Mouse (Mus musculus) lung, embryonic 15.5 days (tissue): ENCODE data around the gene Syn3. TPM values are rescaled to one million over a fixed set of nuclear protein-coding genes. Genes with fewer than 3 reads are reported as not detected.

ENCODE experiments used
- ATAC-seq: fragments of 200-750 bp; cut with Nextera tagmentation; 2 replicates; pipeline ENCODE4 v1.8.0; 2017; ENCODE audit warnings: moderate number of reproducible peaks, borderline replicate concordance; ENCODE audit not compliant: low FRiP score, low TSS enrichment; ENCODE audit errors: extremely low read depth
- H3K27ac ChIP-seq: fragments of 300-500 bp; sonication (generic); 2 replicates; pipeline ENCODE4 v1.5.1; 2015; ENCODE audit warnings: moderate library complexity, mild to moderate bottlenecking, inconsistent platforms
- H3K27me3 ChIP-seq: fragments of 300-500 bp; sonication (generic); 2 replicates; pipeline ENCODE4 v1.6.1; 2015; ENCODE audit warnings: inconsistent platforms
- H3K36me3 ChIP-seq: fragments of 300-500 bp; sonication (generic); 2 replicates; pipeline ENCODE4 v1.6.1; 2015; ENCODE audit warnings: inconsistent platforms
- H3K4me1 ChIP-seq: fragments of 300-500 bp; sonication (generic); 2 replicates; pipeline ENCODE4 v1.6.1; 2015; ENCODE audit warnings: inconsistent platforms
- H3K4me2 ChIP-seq: fragments of 300-500 bp; sonication (generic); 2 replicates; pipeline ENCODE4 v1.6.1; 2015; ENCODE audit warnings: inconsistent platforms, mild to moderate bottlenecking, moderate library complexity
- H3K4me3 ChIP-seq: fragments of 300-500 bp; sonication (generic); 2 replicates; pipeline ENCODE4 v1.5.1; 2015; ENCODE audit warnings: mild to moderate bottlenecking, inconsistent platforms
- H3K9ac ChIP-seq: fragments of 300-500 bp; sonication (generic); 2 replicates; pipeline ENCODE4 v1.6.1; 2015; ENCODE audit warnings: inconsistent platforms
- H3K9me3 ChIP-seq: fragments of 300-500 bp; sonication (generic); 2 replicates; pipeline ENCODE4 v1.6.1; 2016; ENCODE audit warnings: inconsistent platforms
- WGBS: fragments of 180-500 bp; shearing (Covaris S2); methylation state at CpG from one replicate; pipeline ENCODE4 v1.1.7; 2015; 5-methylcytosine and 5-hydroxymethylcytosine counted together
- polyA plus RNA-seq: library from polyadenylated mRNA; unstranded; fragments of >200 nt; fragmentation: Nextera tagmentation; extraction: Ambion mirVana; gene quantifications from 2 replicates; pipeline ENCODE4 v1.2.1, GENCODE M21; 2015

The Syn3 gene
- polyA plus RNA-seq, 1 experiment from 2014 or later = 2.6 TPM

DNA sequence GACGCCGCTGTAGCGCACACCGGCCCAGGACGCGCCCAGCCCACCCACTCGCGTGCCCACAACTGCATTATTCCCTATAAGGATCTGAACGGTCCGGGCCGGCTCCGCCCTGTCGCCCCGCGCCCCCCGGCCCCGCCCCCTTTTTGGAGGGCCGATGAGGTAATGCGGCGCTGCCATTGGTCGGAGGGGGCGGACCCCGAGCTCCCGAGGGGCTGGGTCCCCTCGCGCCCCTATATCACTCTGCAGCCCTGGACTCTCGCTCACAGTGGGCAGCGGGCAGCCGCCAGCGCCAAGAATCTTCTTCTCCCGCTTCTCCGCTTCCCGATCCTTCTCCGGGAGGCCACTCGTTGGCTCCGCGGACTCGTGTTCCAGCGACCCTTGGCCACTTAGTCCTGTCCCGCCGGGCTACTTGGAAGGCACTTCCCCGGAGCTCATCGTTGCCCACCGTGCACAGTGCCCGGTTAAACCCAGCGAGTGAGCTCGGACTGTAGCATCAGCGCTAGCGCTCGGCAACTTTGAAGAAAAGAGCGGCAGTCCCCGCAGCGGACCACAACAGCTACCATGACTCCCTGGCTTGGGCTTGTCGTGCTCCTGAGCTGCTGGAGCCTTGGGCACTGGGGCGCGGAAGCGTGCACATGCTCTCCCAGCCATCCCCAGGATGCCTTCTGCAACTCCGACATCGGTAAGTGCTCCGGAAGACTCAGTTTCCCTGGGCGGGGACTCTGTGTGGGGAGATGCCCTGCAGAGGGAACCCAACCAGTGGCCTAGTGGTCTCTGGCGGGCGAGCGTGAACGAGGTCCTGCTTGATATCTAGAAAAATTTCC is 198.2 kb downstream of the Syn3 start, which contains the start of gene Timp3:
Gene Timp3, plus strand, starts transcription at position 80 of the 824 bp plus-strand sequence.
- WGBS = under 1% methylated on average over 57 of the region's 65 CpGs
- no peaks in the 10 kb centered on the region for H3K9me3 ChIP-seq
- peak within 1 kb of the TSS; percentile 75 for H3K9ac ChIP-seq
- peak within 1 kb of the TSS; percentile 61 for H3K4me3 ChIP-seq
- H3K4me1 ChIP-seq = peaks cover 42% of the 10 kb centered on the region
- peak; percentile 90 for ATAC-seq
- H3K27ac ChIP-seq = peak within 1 kb of the TSS; percentile 86
- H3K36me3 ChIP-seq = no peaks in the 10 kb centered on the region
- peaks cover 4% of the 10 kb centered on the region; the same call in 1 of the 2 replicates for H3K27me3 ChIP-seq
- H3K4me2 ChIP-seq = peak within 1 kb of the TSS; percentile 87

- Histone ChIP-seq H3K36me3 (no peaks in the 10 kb centered on the region), H3K4me2 (peak overlapping the region; percentile 87), H3K27me3 (peaks cover 4% of the 10 kb centered on the region; the same call in 1 of the 2 replicates), H3K4me1 (peaks cover 42% of the 10 kb centered on the region), H3K4me3 (peak overlapping the region; percentile 61), H3K9ac (peak overlapping the region; percentile 75; the same call in 1 of the 2 replicates), H3K27ac (0 out of 2 replicates have a peak overlapping the region, but pooled peaks have one; percentile 86), H3K9me3 (no peaks in the 10 kb centered on the region)
- 36% methylated on average over 6 of the region's 6 CpGs for WGBS
- no peak for ATAC-seq
Observed at GRCm38 (mm10) chr10:86299795-86300194, 198.9 kb downstream of the Syn3 start.

DNA sequence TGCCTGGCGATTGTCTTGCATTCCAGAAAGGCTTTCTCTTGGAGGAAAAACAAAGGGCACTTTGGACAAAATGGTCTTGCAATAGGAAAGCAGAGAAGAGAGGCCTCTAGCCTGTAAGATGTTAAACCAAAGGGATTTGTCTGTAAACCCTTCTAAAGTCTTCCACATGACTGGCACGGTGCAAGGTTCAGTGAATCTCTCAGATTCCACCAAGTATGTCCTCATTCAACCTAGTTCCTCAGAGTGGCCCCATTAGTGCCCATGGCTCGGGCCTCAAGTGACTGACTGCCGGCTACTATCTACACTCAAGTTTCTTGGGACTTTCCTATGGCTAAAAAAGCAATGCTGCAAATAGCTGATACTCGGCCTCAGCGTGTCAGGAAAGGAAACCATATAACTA is 200.4 kb downstream of the Syn3 start:
- Histone ChIP-seq H3K27me3 (peaks cover 4% of the 10 kb centered on the region; the same call in 1 of the 2 replicates), H3K36me3 (no peaks in the 10 kb centered on the region), H3K4me3 (no peak overlapping the region), H3K27ac (no peak overlapping the region), H3K9ac (no peak overlapping the region), H3K4me2 (no peak overlapping the region), H3K9me3 (no peaks in the 10 kb centered on the region), H3K4me1 (peaks cover 29% of the 10 kb centered on the region)
- WGBS = 73% methylated on average over 6 of the region's 6 CpGs
- no peak for ATAC-seq

- Histone ChIP-seq H3K4me1 (peaks cover 19% of the 10 kb centered on the region), H3K9ac (no peak overlapping the region), H3K27ac (no peak overlapping the region), H3K27me3 (peaks cover 4% of the 10 kb centered on the region; the same call in 1 of the 2 replicates), H3K9me3 (no peaks in the 10 kb centered on the region), H3K4me2 (no peak overlapping the region), H3K4me3 (no peak overlapping the region), H3K36me3 (no peaks in the 10 kb centered on the region)
- 85% methylated on average over 2 of the region's 2 CpGs for WGBS
- no peak for ATAC-seq
Observed at GRCm38 (mm10) chr10:86297307-86297706, 201.4 kb downstream of the Syn3 start.

- Histone ChIP-seq H3K4me1 (peaks cover 9% of the 10 kb centered on the region; the same call in 1 of the 2 replicates), H3K27me3 (peaks cover 4% of the 10 kb centered on the region; the same call in 1 of the 2 replicates), H3K9me3 (no peaks in the 10 kb centered on the region), H3K27ac (no peak overlapping the region), H3K4me2 (peak overlapping the region; percentile 49), H3K36me3 (no peaks in the 10 kb centered on the region), H3K4me3 (peak overlapping the region; percentile 10), H3K9ac (no peak overlapping the region)
- WGBS = 4% methylated on average over 14 of the region's 14 CpGs
- ATAC-seq = 0 out of 2 replicates have a peak, but pooled peaks have one; percentile 35
Observed at GRCm38 (mm10) chr10:86296111-86296510, 202.6 kb downstream of the Syn3 start.

- peak overlapping the region; percentile 10 for H3K4me3 ChIP-seq
Observed at GRCm38 (mm10) chr10:86295454-86296098, 203.1 kb downstream of the Syn3 start.

DNA sequence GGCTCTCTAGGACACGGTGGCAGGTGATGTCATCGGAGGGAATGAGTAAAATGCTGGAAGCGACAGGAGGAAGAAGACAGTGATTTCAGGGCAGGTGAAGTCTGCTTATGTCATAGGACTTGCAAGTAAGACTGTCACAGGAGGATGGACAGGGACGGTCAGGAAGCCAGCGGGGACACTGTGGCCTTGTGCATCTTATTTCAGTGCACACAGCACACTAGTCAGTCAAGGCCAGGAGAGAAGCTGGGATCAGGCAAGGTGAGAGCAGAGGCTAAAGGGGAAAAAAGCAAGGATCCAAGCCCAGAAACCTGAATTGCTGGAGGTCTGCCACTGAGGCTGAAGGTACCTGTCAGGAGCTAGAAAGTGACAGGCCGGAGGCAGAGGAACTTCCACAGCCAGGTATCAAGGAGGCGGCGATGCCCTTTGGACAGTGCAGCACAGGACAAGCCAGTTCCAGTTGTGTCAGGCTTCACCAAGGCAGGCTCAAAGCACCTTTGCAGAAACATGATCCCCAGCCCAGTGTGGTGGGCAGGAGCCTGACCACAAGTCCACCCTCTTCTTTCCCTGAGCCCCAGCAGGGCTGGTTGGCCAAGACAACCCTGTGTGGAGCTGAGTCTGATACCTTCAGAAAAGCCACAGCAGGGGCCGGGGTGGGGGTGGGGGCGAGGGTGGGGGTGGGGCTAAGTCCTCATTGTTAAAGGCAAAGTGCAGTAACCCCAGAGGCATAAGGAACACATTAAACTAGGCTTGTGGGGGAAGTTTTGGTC is 203.9 kb downstream of the Syn3 start:
- no peak overlapping the region for H3K4me2 ChIP-seq
- H3K4me3 ChIP-seq = no peak overlapping the region
- 67% methylated on average over 10 of the region's 10 CpGs for WGBS
- no peaks in the 10 kb centered on the region for H3K36me3 ChIP-seq
- no peak for ATAC-seq
- no peaks in the 10 kb centered on the region for H3K9me3 ChIP-seq
- H3K4me1 ChIP-seq = peaks cover 13% of the 10 kb centered on the region; the same call in 1 of the 2 replicates
- peaks cover 4% of the 10 kb centered on the region; the same call in 1 of the 2 replicates for H3K27me3 ChIP-seq
- H3K9ac ChIP-seq = no peak overlapping the region
- H3K27ac ChIP-seq = no peak overlapping the region

More at GRCm38 (mm10) chr10:86295454-86296098, 203.1 kb downstream of the Syn3 start:
- peak overlapping the region; percentile 49 for H3K4me2 ChIP-seq
- 38% methylated on average over 13 of the region's 13 CpGs for WGBS
- no peak overlapping the region for H3K9ac ChIP-seq
- H3K4me1 ChIP-seq = peaks cover 15% of the 10 kb centered on the region; the same call in 1 of the 2 replicates
- no peak overlapping the region for H3K27ac ChIP-seq
- H3K9me3 ChIP-seq = no peaks in the 10 kb centered on the region
- no peaks in the 10 kb centered on the region for H3K36me3 ChIP-seq
- ATAC-seq = no peak
- peaks cover 4% of the 10 kb centered on the region; the same call in 1 of the 2 replicates for H3K27me3 ChIP-seq

- Histone ChIP-seq H3K27ac (no peak overlapping the region), H3K36me3 (no peaks in the 10 kb centered on the region), H3K4me2 (no peak overlapping the region), H3K9me3 (no peaks in the 10 kb centered on the region), H3K4me1 (peaks cover 12% of the 10 kb centered on the region; the same call in 1 of the 2 replicates), H3K4me3 (no peak overlapping the region), H3K27me3 (peaks cover 4% of the 10 kb centered on the region; the same call in 1 of the 2 replicates), H3K9ac (no peak overlapping the region)
- no peak for ATAC-seq
- 77% methylated on average over 1 of the region's 1 CpGs for WGBS
Observed at GRCm38 (mm10) chr10:86293880-86294279, 204.8 kb downstream of the Syn3 start.

DNA sequence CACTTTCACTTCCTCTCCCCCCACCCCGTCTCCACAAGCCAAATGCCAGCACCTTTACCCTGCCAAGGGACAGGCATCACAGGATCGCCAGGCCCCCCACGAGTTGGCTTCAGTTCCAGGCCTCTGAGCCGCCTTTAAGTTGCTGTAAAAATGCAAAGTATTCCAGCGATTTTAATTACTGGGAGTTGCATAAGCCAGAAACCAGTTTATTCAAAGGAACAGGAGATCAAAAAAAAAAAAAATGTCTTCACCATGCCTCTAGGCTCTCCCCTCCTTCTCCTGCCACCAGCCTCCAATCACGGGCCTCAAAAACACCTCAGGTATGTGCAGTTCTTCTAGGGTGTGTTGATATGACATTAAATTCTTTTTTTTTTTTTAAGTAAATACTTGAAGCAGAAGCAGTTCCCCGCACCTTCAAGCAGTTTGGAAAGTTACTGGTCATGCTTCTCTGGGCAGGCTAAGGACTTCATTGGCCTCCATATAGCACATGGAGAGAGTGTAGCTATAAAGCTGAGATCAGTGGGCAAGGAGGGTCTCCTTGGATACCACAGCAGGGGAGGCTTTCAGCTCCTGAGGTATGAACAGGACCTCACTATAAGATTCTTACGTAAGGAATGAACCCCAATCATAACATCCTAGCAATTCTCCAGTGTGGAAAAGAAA is 208.5 kb downstream of the Syn3 start:
- H3K9ac ChIP-seq = no peak overlapping the region
- peak overlapping the region; percentile 69 for H3K27ac ChIP-seq
- H3K4me2 ChIP-seq = no peak overlapping the region
- H3K27me3 ChIP-seq = no peaks in the 10 kb centered on the region
- WGBS = 39% methylated on average over 8 of the region's 8 CpGs
- H3K4me3 ChIP-seq = no peak overlapping the region
- H3K9me3 ChIP-seq = no peaks in the 10 kb centered on the region
- H3K36me3 ChIP-seq = no peaks in the 10 kb centered on the region
- peak; percentile 78; the same call in 1 of the 2 replicates for ATAC-seq
- peaks cover 9% of the 10 kb centered on the region; the same call in 1 of the 2 replicates for H3K4me1 ChIP-seq

- no peaks in the 10 kb centered on the region for H3K9me3 ChIP-seq
- no peak overlapping the region for H3K9ac ChIP-seq
- H3K4me2 ChIP-seq = no peak overlapping the region
- H3K27ac ChIP-seq = no peak overlapping the region
- H3K36me3 ChIP-seq = no peaks in the 10 kb centered on the region
- 79% methylated on average over 7 of the region's 7 CpGs for WGBS
- peaks cover 9% of the 10 kb centered on the region; the same call in 1 of the 2 replicates for H3K4me1 ChIP-seq
- no peak for ATAC-seq
- no peaks in the 10 kb centered on the region for H3K27me3 ChIP-seq
- H3K4me3 ChIP-seq = no peak overlapping the region
Observed at GRCm38 (mm10) chr10:86286508-86286907, 212.2 kb downstream of the Syn3 start.

- WGBS = 83% methylated on average over 8 of the region's 8 CpGs
- no peak for ATAC-seq
- H3K27ac ChIP-seq = no peak overlapping the region
Observed at GRCm38 (mm10) chr10:86281238-86281637, 217.5 kb downstream of the Syn3 start.

More at GRCm38 (mm10) chr10:86281238-86281637, 217.5 kb downstream of the Syn3 start:
- H3K9ac ChIP-seq = no peak overlapping the region
- H3K4me1 ChIP-seq = no peaks in the 10 kb centered on the region
- H3K27me3 ChIP-seq = no peaks in the 10 kb centered on the region
- H3K4me3 ChIP-seq = no peak overlapping the region
- H3K4me2 ChIP-seq = no peak overlapping the region
- H3K36me3 ChIP-seq = no peaks in the 10 kb centered on the region
- H3K9me3 ChIP-seq = no peaks in the 10 kb centered on the region
